Mouse (Mus musculus) spleen, postnatal 4 days (tissue): ENCODE measurements at regions not wholly inside any gene's neighbourhood (a gene's known extent, or its start where the extent isn't known, plus 50 kb on each side); places are given as distances from the start of the nearest gene placed in this dataset.
"Not testable (repeated sequence)": the region's sequence is repeated elsewhere in the genome, so short reads cannot be mapped to it uniquely, and the experiment has no call there.

Experiments used
- DNase-seq, 2 experiments: peaks; one replicate each; pipeline ENCODE4 v3.0.0; 2022; ENCODE audit warnings: low spot score in 2 of 2

DNA sequence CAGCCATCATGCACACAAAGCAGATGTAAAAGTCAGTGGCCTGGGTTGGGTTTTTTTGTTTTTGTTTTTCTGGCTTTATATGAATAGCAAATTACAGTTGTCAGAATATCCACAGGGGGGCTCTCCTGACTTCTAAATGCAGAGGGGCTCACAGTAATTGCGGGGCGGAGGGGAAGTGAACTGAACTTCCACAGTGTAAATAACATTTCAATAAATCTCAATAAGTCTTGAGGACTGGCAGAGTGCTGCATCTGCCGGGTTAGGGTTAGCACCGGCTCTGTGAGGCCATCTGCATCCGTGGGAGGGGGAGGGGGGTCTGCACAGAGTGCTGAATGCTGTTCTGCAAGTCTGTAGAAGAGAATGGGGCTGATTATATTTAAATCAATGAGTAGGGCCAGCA is 50.3 kb upstream of the Arl4c start:
- DNase-seq: no peak

GRCm38 (mm10) chr1:88756658-88757057 is 54.6 kb upstream of the Arl4c start:
- DNase-seq: peak; percentile 21 to 67

DNA sequence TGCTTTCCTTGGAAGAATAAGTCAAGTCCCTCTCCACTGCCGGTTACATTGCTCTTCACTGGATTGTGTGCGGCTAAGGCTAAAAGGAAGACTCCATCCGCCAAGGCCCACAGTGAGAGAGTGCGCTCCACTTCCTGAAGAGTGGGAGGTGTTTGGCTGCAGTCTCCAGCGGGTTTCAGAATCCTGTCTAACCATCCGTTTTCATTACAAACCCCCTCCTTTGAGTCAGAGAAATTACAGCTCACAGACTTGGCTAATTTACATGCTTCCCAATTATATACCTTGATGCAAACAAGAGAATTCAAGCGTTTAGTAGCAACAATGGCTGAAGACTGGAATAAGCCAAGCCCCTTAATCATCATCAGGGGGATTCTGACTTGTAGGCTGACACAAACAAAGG is 55.1 kb upstream of the Arl4c start:
- no peak for DNase-seq

- no peak for DNase-seq
These were observed 55.7 kb upstream of the Arl4c start for GRCm38 (mm10) chr1:88757746-88758145.

DNA sequence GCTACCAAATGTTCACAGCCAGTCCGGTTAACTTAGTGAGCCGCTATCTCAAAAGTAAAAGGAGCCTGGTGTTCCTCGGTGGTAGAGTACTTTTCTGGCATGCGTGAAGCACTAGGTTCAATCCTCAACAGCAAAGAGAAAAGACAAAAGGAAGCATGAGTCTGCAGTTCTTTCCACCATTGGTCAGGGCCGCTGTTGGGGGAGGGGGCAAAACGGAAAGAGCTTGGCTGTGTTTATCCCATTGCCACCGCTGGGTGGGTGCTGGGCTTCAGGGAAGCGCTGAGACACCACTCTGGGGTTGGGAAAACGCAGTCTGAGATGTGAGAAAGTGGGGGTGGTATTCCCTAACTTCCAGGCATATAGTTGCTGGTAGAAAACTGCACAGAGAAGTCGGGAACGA is 58.6 kb upstream of the Arl4c start:
- no peak for DNase-seq

DNA sequence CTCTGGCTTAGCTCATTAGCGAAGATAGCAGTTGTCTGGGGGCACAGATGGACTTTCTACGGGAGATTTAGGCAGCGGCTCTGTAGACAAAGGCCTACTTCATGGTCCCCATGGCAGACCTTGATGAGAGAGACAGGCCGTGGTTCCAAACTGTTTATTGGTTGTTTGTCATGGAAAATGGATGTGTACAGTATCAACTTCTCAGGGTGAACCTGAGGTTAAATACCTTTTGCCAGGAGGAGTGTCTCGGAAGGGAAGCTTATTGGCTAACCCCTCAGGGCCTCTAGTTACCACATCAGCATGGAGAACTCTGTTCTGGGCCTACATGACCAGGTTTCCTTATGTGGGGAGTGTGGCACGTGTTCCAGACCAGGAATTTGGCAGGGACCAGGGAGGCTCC is 59.1 kb upstream of the Arl4c start:
- DNase-seq: no peak

GRCm38 (mm10) chr1:88763725-88764364 is 61.8 kb upstream of the Arl4c start:
- no peak for DNase-seq

GRCm38 (mm10) chr1:88764478-88764877 is 62.5 kb upstream of the Arl4c start:
- DNase-seq: no peak

DNA sequence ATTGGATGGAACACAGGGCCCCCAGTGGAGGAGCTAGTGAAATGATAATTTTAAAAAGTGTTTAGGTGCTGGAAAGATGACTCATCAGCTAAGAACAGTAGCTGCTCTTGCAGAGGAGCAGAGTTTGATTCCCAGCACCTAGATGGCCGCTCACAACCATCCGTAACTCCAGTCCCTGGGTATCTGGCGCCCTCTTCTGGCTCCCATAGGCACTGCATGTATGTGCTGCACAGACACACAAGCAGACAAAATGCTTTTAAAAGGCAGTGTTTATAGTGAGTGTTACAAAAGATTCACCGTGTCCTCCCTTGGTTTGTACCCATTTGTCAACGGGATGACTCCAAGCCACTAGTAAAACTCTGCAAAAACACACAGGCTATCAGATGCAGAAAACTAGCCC is 75.0 kb upstream of the Arl4c start:
- DNase-seq: no peak

DNA sequence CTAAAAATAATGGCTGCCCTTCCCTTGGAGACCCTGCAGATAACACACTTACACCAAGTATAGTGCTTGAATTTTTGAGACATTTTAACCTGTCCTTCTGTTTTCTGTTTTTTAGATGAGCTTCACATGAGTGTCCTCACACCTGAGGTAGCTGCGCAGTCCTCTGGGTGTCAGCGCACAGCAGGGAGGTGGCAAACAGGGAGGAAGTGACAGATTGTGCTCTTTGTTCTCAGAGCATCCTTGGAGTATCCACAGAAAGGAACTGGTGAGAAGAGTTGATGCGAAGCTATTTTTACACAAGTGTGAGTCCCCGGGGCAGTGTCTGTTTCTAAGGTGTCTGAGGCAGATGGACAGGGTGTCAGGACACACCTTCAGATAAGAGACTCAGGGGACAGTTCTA is 78.2 kb upstream of the Arl4c start:
- DNase-seq: no peak

DNA sequence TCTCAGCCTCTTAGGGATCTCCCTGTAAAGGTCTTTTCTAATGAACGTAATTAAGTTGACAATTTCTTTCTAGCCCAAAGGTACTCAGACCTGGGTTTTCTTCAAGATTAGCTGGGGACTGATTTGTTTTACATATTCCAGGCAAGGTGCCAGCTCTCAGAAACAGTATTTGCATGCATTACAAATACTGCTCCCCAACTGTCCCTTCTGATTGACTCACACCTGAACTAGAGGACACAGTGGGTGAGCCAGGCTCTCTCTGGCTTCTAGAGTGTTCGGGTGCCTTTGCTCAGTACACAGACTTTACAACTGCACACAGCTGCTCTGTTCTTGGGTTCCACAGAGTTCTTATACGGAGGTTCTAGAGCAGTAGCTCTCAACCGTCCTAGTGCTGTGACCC is 81.1 kb upstream of the Arl4c start:
- no peak for DNase-seq

- no peak for DNase-seq
These were observed 83.0 kb upstream of the Arl4c start for GRCm38 (mm10) chr1:88784866-88785620.

GRCm38 (mm10) chr1:88786066-88786465 is 84.0 kb upstream of the Arl4c start:
- DNase-seq: no peak

DNA sequence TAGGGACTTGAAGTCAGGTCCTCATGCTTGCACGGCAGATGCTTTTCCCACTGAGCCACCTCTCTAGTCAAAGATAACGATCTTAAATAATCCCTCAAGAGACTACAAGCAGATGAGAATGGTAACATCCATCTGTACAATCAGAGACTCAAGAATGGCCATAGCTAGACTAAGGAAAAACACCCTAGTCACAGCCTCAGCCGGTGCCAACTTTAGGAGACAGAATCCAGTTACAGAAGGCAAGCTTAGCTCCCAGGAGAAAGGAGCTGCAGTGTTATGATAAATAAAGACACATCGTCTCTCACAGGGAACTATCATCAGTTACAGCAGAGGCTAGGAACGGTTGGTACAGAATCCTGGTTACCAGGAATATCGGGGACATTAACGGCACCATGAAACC is 88.7 kb upstream of the Arl4c start:
- DNase-seq: no peak

DNA sequence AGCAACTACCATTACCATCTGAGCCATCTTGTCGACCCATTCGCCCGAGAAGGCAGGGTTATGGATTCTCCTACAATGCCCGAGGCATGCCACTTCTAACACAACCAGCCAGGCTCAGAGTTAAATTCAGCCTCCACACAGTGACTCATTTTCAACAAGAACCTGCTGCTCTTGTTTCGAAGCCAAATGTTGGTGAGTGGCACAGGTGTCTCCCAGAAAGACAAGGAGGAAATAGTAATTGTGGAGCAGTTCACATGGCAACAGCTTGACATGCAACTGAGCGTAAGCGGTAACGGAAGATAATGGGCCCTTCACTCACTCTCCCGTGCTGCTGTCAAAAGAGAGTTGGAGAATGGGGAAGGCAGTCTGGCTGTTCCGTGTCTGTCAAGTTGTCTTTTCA is 92.9 kb upstream of the Arl4c start:
- no peak for DNase-seq

DNA sequence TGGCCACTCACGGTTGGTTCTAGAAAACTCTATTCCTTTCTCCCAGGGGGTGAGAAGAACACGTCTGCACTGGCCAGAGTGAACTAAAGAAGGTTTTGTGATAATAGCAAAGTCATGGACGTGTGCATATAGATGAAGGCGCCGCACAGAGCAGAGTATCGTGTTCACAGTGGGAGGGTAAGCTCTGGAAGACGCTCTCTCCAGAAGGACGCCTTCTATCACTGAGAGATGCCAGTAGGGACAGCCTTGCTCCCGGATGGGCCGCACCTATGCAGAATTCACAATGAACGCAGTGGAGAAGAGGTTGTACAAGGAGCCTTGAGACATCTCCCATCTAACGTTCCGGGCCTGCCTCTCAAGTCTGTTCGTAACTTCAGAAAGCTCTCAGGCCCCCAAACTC is 96.5 kb upstream of the Arl4c start:
- DNase-seq: no peak

GRCm38 (mm10) chr1:88798874-88799273 is 96.9 kb upstream of the Arl4c start:
- DNase-seq: no peak

DNA sequence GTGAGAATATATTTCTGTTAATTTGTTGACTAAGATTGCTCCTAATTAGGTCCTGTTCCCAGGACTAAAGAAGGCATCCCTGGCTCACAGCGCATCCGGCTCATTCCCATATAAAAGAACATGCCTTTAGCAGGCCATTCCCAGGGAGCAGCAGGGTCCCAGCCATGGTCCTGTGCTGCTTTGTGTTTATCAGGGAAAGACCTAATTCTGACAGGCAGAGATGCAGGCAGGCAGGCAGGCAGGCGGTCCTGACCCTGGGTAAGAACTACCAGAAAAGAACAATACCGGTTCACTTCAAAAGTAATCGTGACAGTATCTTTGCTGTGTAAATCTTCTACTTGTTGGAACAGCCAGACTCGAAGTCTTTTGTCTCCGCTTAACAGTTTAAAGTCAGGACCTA is 97.3 kb upstream of the Arl4c start:
- DNase-seq: no peak

- no peak for DNase-seq
These were observed 97.8 kb upstream of the Arl4c start for GRCm38 (mm10) chr1:88799789-88800188.

DNA sequence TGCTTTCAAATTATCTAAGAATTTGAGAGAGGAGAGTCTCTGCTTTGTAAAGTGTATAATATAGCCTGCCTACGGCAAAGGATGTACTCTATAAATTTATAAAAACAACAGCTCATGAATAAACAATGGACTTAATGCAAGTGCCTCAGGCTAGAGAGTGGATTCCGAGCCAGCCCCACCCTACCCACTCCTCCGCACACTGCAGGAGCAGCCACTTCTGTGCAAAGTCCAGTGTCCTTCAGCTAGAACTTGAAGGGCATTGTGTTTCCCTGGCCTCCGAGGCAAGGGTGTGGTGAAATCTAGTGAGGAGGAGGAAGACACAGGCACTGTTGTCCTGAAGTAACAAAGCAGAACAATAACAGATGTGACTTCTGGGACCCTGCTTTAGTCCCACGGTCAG is 98.4 kb upstream of the Arl4c start:
- no peak for DNase-seq

DNA sequence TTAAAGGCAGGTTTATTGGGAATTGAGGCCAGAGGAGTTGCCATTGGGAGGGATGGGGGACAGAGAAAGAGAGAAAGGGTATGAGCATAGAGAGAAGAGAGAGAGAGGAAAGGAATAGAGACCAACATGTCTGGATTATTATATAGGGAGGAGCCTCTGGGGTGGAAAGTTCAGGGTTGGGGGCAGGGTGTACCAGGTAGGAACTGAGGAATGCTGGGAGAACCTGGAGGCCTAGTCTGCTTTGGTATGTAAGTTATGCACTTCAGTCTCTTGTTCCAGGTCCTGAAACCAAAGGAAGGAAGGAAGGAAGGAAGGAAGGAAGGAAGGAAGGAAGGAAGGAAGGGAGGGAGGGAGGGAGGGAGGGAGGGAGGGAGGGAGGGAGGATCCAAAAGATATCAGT is 99.1 kb upstream of the Arl4c start:
- DNase-seq: not testable (repeated sequence)

- no peak for DNase-seq
These were observed 104.9 kb upstream of the Arl4c start for GRCm38 (mm10) chr1:88806960-88807359.

- no peak for DNase-seq
These were observed 105.9 kb upstream of the Arl4c start for GRCm38 (mm10) chr1:88807901-88808300.

- DNase-seq: no peak
These were observed 106.5 kb upstream of the Arl4c start for GRCm38 (mm10) chr1:88808508-88808907.
